Mouse (Mus musculus) intestine, embryonic 16.5 days (tissue): ENCODE results near the gene Cmtm2b. TPM values are rescaled to one million over a fixed set of nuclear protein-coding genes. Genes with fewer than 3 reads are reported as not detected.
"Not testable (repeated sequence)": the region's sequence is repeated elsewhere in the genome, so short reads cannot be mapped to it uniquely, and the experiment has no call there.

ENCODE experiments used
- ATAC-seq: fragments of 200-750 bp; cut with Nextera tagmentation; 2 replicates; pipeline ENCODE4 v1.8.0; 2017; ENCODE audit warnings: moderate TSS enrichment, moderate library complexity
- H3K27ac ChIP-seq: fragments of 300-500 bp; sonication (generic); 2 replicates; pipeline ENCODE4 v1.5.1; 2014; ENCODE audit warnings: mild to moderate bottlenecking, low read length
- H3K27me3 ChIP-seq: fragments of 300-500 bp; sonication (generic); replicated peaks from 2 replicates; pipeline ENCODE4 v1.6.1; 2014; ENCODE audit warnings: low read length, control low read depth, mixed read lengths; ENCODE audit not compliant: control insufficient read depth, insufficient read depth
- H3K36me3 ChIP-seq: fragments of 300-500 bp; sonication (generic); 2 replicates; pipeline ENCODE4 v1.6.1; 2014; ENCODE audit warnings: low read length, control low read depth; ENCODE audit not compliant: control insufficient read depth, insufficient read depth
- H3K4me1 ChIP-seq: fragments of 300-500 bp; sonication (generic); 2 replicates; pipeline ENCODE4 v1.6.1; 2014; ENCODE audit warnings: low read length, control low read depth, mixed read lengths; ENCODE audit not compliant: control insufficient read depth, insufficient read depth
- H3K4me2 ChIP-seq: fragments of 300-500 bp; sonication (generic); 2 replicates; pipeline ENCODE4 v1.6.1; 2014; ENCODE audit warnings: low read depth, low read length, control low read depth
- H3K4me3 ChIP-seq: fragments of 300-500 bp; sonication (generic); 2 replicates; pipeline ENCODE4 v1.5.1; 2014; ENCODE audit warnings: mild to moderate bottlenecking, low read length
- H3K9ac ChIP-seq: fragments of 300-500 bp; sonication (generic); 2 replicates; pipeline ENCODE4 v1.6.1; 2014; ENCODE audit warnings: low read depth, low read length
- H3K9me3 ChIP-seq: fragments of 300-500 bp; sonication (generic); 2 replicates; pipeline ENCODE4 v1.6.1; 2016; ENCODE audit warnings: low read length, control low read depth; ENCODE audit not compliant: control insufficient read depth
- WGBS: fragments of 180-500 bp; shearing (Covaris S2); extraction: QIAGEN DNeasy Blood & Tissue Kit; methylation state at CpG from one replicate; pipeline ENCODE4 v1.1.7; 2014; 5-methylcytosine and 5-hydroxymethylcytosine counted together
- polyA plus RNA-seq: library from polyadenylated mRNA; unstranded; fragments of >200 nt; fragmentation: Nextera tagmentation; extraction: Ambion mirVana; gene quantifications from 2 replicates; pipeline ENCODE4 v1.2.1, GENCODE M21; 2015

Cmtm2b gene
- polyA plus RNA-seq = not detected in 2 replicates

DNA sequence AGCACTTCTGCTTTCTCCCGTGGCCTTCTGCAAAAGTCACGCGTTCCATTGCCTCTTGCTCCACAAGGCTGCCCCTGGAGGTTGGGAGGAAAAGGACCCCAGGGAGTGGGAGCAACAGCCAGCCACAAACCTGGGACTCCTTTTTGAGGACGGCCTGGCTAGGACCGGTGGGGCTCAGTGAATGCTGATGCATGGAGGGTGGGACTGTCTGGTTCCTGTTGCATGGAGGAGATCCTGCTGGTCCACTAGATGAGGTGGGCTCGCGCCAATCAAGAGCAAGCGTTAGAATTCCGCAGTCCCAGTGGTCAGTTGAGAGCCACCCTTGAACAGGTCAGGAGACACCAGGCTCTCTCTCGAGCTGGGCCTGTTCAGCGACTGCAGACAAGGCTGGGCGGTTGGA, at the start of gene Cmtm2b:
Cmtm2b (plus strand) TSS at position 301 of the 400 bp plus-strand sequence.
- H3K27ac ChIP-seq, H3K36me3 ChIP-seq, H3K9ac ChIP-seq, H3K4me1 ChIP-seq, H3K4me2 ChIP-seq, H3K27me3 ChIP-seq, ATAC-seq, H3K9me3 ChIP-seq, H3K4me3 ChIP-seq: not testable (repeated sequence)
- 90% methylated on average over 12 of the region's 12 CpGs for WGBS

DNA sequence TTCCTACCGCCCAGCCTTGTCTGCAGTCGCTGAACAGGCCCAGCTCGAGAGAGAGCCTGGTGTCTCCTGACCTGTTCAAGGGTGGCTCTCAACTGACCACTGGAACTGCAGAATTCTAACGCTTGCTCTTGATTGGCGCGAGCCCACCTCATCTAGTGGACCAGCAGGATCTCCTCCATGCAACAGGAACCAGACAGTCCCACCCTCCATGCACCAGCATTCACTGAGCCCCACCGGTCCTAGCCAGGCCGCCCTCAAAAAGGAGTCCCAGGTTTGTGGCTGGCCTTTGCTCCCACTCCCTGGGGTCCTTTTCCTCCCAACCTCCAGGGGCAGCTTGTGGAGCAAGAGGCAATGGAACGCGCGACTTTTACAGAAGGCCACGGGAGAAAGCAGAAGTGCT, 28.9 kb upstream of the Cmtm2b start, which contains the start of gene Cmtm2a:
Cmtm2a (minus strand) TSS at position 101 of the 400 bp plus-strand sequence.
- not testable (repeated sequence) for H3K4me1 ChIP-seq, H3K27me3 ChIP-seq, ATAC-seq, H3K27ac ChIP-seq, H3K9ac ChIP-seq, H3K9me3 ChIP-seq, H3K4me2 ChIP-seq, H3K4me3 ChIP-seq, H3K36me3 ChIP-seq
- 84% methylated on average over 9 of the region's 12 CpGs for WGBS

DNA sequence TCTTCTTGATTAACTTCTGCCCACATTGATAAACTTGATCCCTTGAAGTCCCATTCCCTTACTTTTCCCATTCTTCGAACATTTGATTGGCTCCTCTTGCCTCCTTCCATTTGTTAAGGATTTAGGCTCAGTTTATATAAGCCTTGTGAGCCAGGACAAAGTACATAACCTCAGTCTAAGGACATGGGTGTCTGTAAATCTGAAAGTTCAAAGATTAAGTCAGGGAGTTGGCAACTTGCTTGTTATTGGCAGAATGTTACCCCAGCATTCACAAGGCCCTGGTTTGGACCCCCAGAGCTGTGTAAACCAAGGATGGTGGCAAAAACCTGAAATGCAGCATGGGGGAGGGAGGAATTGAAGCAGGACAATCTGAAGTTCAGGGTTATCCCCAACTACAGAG, 27.6 kb upstream of the Cmtm2b start:
- no peaks in the 10 kb centered on the region for H3K9me3 ChIP-seq
- H3K27me3 ChIP-seq = no peaks in the 10 kb centered on the region
- H3K27ac ChIP-seq = no peak overlapping the region
- ATAC-seq = no peak
- H3K36me3 ChIP-seq = no peaks in the 10 kb centered on the region
- no peaks in the 10 kb centered on the region for H3K4me1 ChIP-seq
- H3K4me3 ChIP-seq = no peak overlapping the region
- H3K4me2 ChIP-seq = no peak overlapping the region
- no peak overlapping the region for H3K9ac ChIP-seq
- WGBS = 85% methylated on average over 1 of the region's 1 CpGs

DNA sequence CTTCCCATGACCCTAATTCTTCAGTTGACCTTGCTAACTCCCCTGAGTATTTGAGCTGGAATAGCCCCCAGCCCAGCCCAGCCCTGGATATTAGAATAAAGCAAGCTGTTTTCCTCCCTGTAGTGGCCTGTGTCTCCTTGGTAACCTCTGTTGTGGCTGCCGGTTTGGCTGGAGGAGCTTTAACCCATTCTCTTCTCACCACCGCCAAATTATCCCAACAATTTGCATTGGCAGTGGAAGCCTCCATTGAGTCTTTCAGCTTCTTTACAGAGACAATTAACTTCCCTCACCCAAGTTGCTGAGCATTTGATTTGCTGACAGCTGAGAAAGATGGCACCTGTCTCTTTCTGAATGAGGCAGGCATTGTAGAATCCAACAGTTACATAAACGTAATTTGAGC, 20.5 kb upstream of the Cmtm2b start:
- not testable (repeated sequence) for H3K4me3 ChIP-seq

DNA sequence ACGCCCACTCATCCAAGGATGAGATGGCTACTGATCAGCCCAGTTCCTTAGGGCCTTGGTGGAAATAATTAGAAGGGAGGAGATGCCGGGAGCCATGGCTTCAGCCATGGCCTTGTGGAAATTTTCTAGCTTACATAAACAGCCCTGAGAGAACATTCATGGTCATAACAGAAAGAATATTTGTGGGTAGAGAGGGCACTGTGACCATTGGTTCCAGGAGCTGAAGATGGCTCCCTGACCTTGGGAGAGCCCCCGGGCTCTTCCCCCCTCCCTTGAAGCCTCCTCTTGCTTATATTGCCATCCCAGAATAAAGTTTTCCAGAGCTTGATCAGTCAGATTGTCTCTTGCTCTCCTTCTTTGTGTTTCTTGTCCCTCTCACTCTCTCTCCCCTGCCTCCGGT, 19.5 kb upstream of the Cmtm2b start:
- not testable (repeated sequence) for ATAC-seq

More for the DNA sequence above, 20.5 kb upstream of the Cmtm2b start:
- H3K9me3 ChIP-seq, H3K27me3 ChIP-seq, H3K36me3 ChIP-seq, H3K27ac ChIP-seq, H3K9ac ChIP-seq, H3K4me2 ChIP-seq, H3K4me1 ChIP-seq, ATAC-seq: not testable (repeated sequence)
- WGBS = 25% methylated on average over 3 of the region's 3 CpGs

DNA sequence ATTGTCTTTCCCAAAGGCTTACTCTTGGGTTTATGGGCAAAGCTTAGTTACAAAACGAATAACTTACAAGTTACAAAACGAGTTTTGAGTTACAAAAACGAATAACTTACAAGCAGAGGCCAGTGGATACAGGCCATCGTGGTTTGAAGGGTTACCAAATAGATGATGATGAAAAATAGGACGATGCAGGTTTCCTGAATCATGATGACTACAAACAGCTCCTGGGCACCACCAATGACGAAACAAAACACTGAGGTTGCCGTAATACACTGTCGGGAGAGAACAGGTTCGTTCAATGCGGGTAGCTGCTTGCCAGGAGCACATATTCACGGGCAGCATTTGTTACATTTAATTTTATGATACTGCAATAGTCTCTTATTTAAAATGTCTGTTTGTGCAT, 17.1 kb upstream of the Cmtm2b start:
- Histone ChIP-seq H3K4me1 (no peaks in the 10 kb centered on the region), H3K9me3 (no peaks in the 10 kb centered on the region), H3K4me2 (no peak overlapping the region), H3K4me3 (no peak overlapping the region), H3K36me3 (no peaks in the 10 kb centered on the region), H3K27ac (no peak overlapping the region), H3K9ac (no peak overlapping the region), H3K27me3 (no peaks in the 10 kb centered on the region)
- ATAC-seq = no peak
- 86% methylated on average over 11 of the region's 11 CpGs for WGBS

More for the DNA sequence above, 19.5 kb upstream of the Cmtm2b start:
- H3K4me2 ChIP-seq, H3K36me3 ChIP-seq, H3K4me1 ChIP-seq, H3K9me3 ChIP-seq, H3K27me3 ChIP-seq, H3K27ac ChIP-seq, H3K4me3 ChIP-seq, H3K9ac ChIP-seq: not testable (repeated sequence)
- 80% methylated on average over 4 of the region's 4 CpGs for WGBS

DNA sequence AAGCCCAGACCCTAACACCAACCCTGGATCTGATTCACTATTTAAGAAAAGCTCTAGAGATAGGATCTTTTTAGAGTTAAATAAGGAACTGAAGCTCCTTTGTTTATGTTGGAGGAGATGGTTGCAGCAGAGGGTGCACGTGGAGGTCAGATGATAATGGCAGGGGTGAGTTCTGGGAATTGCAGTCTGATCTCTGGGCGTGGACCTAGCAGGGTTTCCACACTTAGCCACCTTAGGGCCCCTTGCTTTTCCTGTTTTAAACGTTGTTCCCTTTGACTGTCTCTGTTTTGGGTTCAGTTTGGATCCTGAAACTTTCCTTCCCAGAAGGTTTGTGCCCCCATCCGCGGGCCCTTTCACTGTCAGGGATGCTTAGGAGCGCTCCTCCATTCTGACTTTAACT, 13.7 kb upstream of the Cmtm2b start:
- H3K4me2 ChIP-seq, H3K4me1 ChIP-seq, H3K27me3 ChIP-seq, H3K36me3 ChIP-seq, H3K9me3 ChIP-seq, H3K27ac ChIP-seq, H3K9ac ChIP-seq, H3K4me3 ChIP-seq: not testable (repeated sequence)
- ATAC-seq = peak; percentile 68; the same call in 1 of the 2 replicates
- WGBS = 43% methylated on average over 6 of the region's 6 CpGs

DNA sequence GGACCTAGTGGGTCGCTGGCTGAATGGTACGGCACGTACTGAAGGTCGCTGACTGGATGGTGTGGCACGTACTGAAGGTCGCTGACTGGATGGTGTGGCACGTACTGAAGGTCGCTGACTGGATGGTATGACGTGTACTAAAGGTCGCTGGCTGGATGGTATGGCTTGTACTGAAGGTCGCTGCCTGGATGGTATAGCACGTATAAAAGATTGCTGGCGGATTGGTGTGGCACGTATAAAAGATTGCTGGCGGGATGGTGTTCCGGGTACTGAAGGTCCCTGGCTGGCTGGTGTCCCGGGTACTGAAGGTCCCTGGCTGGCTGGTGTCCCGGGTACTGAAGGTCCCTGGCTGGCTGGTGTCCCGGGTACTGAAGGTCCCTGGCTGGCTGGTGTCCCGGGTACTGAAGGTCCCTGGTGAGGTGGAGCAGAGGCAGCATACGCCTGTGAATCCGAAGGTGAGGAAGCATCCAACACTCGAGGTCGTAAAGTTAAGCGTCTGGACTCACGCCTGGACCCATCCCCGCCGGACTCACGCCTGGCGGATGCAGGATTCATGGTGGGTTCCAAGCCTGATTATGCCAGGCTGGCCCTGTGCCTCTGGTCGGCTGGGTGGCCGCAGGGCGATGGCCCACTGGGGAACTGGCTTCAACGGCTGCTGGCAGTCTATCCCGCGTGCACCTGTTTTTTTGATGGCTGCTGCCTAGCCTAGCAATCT, 12.4 kb upstream of the Cmtm2b start, which contains the start of the genes Gm45711 and Cmtm1:
Gm45711 (minus strand) TSS at position 641 of the 715 bp plus-strand sequence.
Cmtm1 (minus strand) TSS at position 705 of the 715 bp plus-strand sequence.
- not testable (repeated sequence) for H3K9ac ChIP-seq, H3K27ac ChIP-seq, H3K9me3 ChIP-seq, H3K4me2 ChIP-seq, H3K4me3 ChIP-seq, H3K4me1 ChIP-seq, H3K36me3 ChIP-seq, H3K27me3 ChIP-seq
- peak; percentile 59 for ATAC-seq
- 85% methylated on average over 36 of the region's 36 CpGs for WGBS

DNA sequence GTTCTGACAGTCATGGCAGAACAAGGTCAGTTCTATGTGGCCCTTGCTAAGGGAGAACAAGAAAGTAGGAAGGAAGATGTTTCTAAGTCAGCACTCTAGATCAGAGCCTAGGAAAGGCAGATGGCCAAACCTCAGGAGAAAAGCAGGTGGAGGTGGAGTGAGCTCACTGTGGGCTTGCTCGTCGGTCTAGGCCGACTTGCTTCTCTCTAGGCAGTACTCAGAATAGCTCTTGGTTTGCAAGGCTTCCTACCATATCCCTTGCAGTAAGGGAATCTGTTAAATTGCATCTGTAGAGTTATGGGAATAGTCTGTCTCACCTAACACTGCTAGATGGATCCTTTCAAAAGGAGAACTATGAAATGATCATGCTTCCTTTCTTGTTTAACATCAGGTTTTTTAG, 10.0 kb upstream of the Cmtm2b start:
- not testable (repeated sequence) for H3K9me3 ChIP-seq, H3K27me3 ChIP-seq, H3K27ac ChIP-seq, H3K9ac ChIP-seq, H3K4me2 ChIP-seq, H3K36me3 ChIP-seq, H3K4me1 ChIP-seq, ATAC-seq, H3K4me3 ChIP-seq
- 87% methylated on average over 3 of the region's 3 CpGs for WGBS

DNA sequence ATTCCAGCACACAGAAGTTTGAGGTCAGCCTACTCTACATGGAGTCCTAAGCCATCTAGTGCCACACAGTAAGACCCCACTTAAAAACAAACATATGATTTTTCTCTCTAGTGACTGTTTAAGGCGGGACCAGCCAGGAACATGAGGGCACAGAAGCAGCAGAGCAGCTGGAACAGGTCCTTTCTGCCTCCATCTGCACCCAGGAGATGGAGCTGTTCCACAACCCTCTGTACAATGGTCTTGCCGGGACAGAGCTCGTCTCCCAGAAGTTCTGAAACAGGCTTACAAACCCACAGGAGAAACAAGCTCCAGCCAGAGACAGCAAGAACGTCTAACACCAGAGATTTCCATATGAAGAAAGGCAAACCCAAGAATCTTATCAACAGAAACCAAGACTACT, 8.7 kb upstream of the Cmtm2b start:
- no peak overlapping the region for H3K9ac ChIP-seq
- 54% methylated on average over 4 of the region's 4 CpGs for WGBS
- no peak for ATAC-seq

More for the DNA sequence above, 8.7 kb upstream of the Cmtm2b start:
- H3K4me3 ChIP-seq = no peak overlapping the region
- H3K4me1 ChIP-seq = no peaks in the 10 kb centered on the region
- H3K36me3 ChIP-seq = no peaks in the 10 kb centered on the region
- no peaks in the 10 kb centered on the region for H3K9me3 ChIP-seq
- no peaks in the 10 kb centered on the region for H3K27me3 ChIP-seq
- H3K4me2 ChIP-seq = no peak overlapping the region
- H3K27ac ChIP-seq = no peak overlapping the region
